Mouse (Mus musculus) liver, embryonic 14 days (tissue): ENCODE data around the gene Scube2. TPM values are rescaled to one million over a fixed set of nuclear protein-coding genes. Genes with fewer than 3 reads are reported as not detected.

Experiments
- polyA plus RNA-seq: library from polyadenylated mRNA; depleted of rRNA; stranded (reverse); fragments of >200 nt; gene quantifications from 2 replicates; pipeline ENCODE4 v1.2.3, GENCODE M21; 2012; rRNA removed

Gene Scube2
- 0.02 TPM in 2 replicates for polyA plus RNA-seq

DNA sequence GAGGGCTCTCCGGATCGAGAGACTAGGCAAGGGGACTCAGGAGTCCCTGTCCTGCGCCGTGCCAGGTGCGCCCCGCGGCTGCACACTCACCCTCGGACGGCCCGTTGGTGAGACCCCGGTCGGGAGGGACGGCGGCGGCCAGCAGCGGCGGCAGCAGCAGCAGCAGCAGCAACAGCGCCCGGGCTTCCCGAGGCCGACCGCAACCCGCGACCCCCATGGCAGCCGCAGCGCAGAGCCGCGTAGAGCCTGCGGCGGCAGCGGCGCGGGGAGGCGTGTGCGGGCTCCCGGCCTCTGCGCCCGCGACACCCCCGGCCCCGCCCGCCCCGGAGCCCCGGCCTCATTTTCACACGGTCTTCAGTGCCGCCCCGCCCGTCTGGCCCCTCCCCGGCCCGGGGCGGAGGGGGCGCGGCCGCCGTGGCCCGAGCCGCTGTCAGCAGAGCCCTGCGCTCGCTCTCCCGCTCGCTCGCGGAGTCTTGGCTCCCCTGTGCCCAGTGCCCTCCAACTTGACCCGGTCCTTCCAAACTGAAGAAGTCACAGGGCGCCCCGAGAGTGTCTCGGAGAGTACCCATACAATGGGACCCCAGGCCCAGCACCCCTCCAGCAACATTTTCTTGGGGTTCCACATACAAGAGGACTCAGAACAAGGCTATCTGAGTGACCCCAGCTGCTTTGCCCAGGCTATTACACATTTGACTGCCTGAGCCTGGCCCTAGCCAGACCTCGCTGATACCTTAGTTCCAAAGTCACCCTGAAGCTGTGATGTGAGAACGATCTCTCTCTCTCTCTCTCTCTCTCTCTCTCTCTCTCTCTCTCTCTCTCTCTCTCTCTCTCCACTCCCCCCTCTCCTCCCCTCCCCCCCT, at the start of gene Scube2:
Scube2 (minus strand) TSS at position 310 of the 860 bp plus-strand sequence.

DNA sequence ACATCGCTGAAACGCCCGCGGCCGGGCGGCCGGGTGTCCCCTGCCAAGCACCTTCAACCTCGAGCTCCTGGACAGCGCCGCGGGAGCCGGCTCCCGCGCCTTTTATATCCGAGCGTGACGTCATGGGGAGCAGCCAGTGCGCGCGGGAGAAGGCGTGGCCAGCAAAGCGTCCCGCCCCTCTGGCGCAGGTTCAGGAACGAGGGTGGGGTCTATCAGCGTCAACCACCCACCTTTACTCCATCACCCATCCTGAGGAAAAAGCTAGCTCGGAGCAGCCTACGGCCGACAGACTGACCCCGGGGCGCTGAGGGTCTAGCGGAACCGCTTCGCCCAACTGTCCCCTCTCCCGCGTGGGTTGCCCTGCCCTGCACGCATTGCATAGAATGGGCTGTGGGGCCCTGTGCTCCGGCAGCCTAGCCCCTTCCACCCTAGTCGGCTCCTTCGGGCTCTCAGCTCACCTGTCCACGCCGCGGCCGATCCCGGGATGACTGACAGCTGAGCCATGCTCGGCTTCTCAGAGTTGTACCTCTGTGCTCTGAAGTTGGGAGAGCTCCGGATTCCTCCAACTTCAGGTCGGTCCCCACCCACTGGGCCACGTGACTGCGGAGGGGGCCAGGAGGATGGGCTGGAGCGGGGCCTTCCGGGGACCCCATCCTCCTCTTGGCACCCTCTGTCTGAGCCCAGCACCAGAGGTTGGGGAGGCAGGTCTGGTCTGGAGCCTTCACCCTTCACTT, 83.8 kb downstream of the Scube2 start, which contains the start of gene Nrip3:
Nrip3 (minus strand) TSS at position 556 of the 734 bp plus-strand sequence.

GRCm38 (mm10) chr7:109752008-109752925, 113.2 kb downstream of the Scube2 start, which contains the start of gene Tmem9b:
TSS of gene Tmem9b (minus strand) at chr7:109752875.

Other genes starting within 250 kb of the Scube2 start
- 13.6 and 14.8 TPM in 2 replicates for gene St5, start 162.1 kb downstream of the Scube2 start, polyA plus RNA-seq
- gene Akip1, start 162.0 kb downstream of the Scube2 start, polyA plus RNA-seq = 20.3 and 23.0 TPM in 2 replicates
- gene BC051019, start 141.8 kb downstream of the Scube2 start, polyA plus RNA-seq = 0.08 TPM in 1 of 2 replicates, not detected in the other
- gene Ascl3, start 134.0 kb downstream of the Scube2 start, polyA plus RNA-seq = not detected in 2 replicates
- gene Tmem9b, start 112.8 kb downstream of the Scube2 start, polyA plus RNA-seq = 15.9 and 18.2 TPM in 2 replicates
- gene Nrip3, start 83.7 kb downstream of the Scube2 start, polyA plus RNA-seq = 0.25 and 0.29 TPM in 2 replicates
- gene Dennd5a, start 94.8 kb upstream of the Scube2 start, polyA plus RNA-seq = 13.2 and 13.6 TPM in 2 replicates
- 14.6 and 16.4 TPM in 2 replicates for gene Tmem41b, start 121.2 kb upstream of the Scube2 start, polyA plus RNA-seq
- 25.3 and 27.9 TPM in 2 replicates for gene Ipo7, start 152.6 kb upstream of the Scube2 start, polyA plus RNA-seq
- gene Zfp143, start 195.5 kb upstream of the Scube2 start, polyA plus RNA-seq = 8.0 and 8.3 TPM in 2 replicates